Mouse (Mus musculus): ENCODE data around the gene Ifitm10.
"Not testable (repeated sequence)": the region's sequence is repeated elsewhere in the genome, so short reads cannot be mapped to it uniquely, and the experiment has no call there.

- TF ChIP-seq POLR2A (IDR thresholded peaks at IDR 0.05; ENCODE audit: borderline replicate concordance, low read depth, low read length); CTCF (IDR thresholded peaks at IDR 0.05; ENCODE audit: low read depth, low read length): not testable (repeated sequence)
These were observed 76.5 kb downstream of the Ifitm10 start, which contains the start of gene Krtap5-1 for GRCm38 (mm10) chr7:142297018-142297417.
